Mouse (Mus musculus) layer of hippocampus, postnatal 25 days (tissue): ENCODE results near the gene Prr5. TPM values are rescaled to one million over a fixed set of nuclear protein-coding genes. Genes with fewer than 3 reads are reported as not detected.

Experiments used
- DNase-seq, 2 experiments: peaks; one replicate each; pipeline ENCODE4 v3.0.0; 2022; ENCODE audit warnings: mixed read lengths in 2 of 2, low spot score in 1 of 2; ENCODE audit errors: extremely low spot score in 1 of 2
- total RNA-seq, 2 experiments: library from RNA; stranded (reverse); gene quantifications; 2 replicates each; pipeline ENCODE4 v1.2.3; 2021

The Prr5 gene
- total RNA-seq, 2 experiments from 2014 or later, result 10.1 to 16.9 TPM

- DNase-seq, result no peak
Measured at GRCm38 (mm10) chr15:84744308-84744707, 74.9 kb downstream of the Prr5 start.

GRCm38 (mm10) chr15:84745831-84746230 is 76.4 kb downstream of the Prr5 start:
- DNase-seq, result no peak

Other genes starting within 250 kb of the Prr5 start
- 10 to 100 TPM; 62.5 to 65.1 TPM for gene Shisal1, start 222.5 kb upstream of the Prr5 start, total RNA-seq
- gene Rtl6, start 111.8 kb upstream of the Prr5 start, total RNA-seq, result 10 to 100 TPM; 61.7 to 63.5 TPM
- gene Arhgap8, start 50.4 kb downstream of the Prr5 start, total RNA-seq, result under 1 TPM; 0.25 to 0.33 TPM
- gene Phf21b, start 186.4 kb downstream of the Prr5 start, total RNA-seq, result 10 to 100 TPM in 1 of 2 experiments, 1 to 10 TPM in 1; 6.4 to 10.1 TPM